Mouse (Mus musculus): ENCODE data around the gene Fkbp11. TPM values are rescaled to one million over a fixed set of nuclear protein-coding genes. Genes with fewer than 3 reads are reported as not detected.
A peak's percentile ranks its signal among the peaks of the same experiment; 100 is the strongest.

The Fkbp11 gene
- polyA plus RNA-seq, 1 experiment from 2014 or later = 3.8 TPM

GRCm38 (mm10) chr15:98677977-98678376, 50.0 kb downstream of the Fkbp11 start:
- Histone ChIP-seq H3K4me2 (ENCODE audit: low read length) (peak overlapping the region; percentile 99; the same call in 1 of the 2 replicates), H3K4me1 (ENCODE audit: control insufficient read depth, insufficient read depth, low read length) (peaks cover 37% of the 10 kb centered on the region), H3K9ac (replicated peaks; ENCODE audit: low read length) (no peak overlapping the region), H3K27me3 (ENCODE audit: control insufficient read depth, insufficient read depth, low read length) (no peaks in the 10 kb centered on the region), H3K36me3 (ENCODE audit: control insufficient read depth, insufficient read depth, low read length) (no peaks in the 10 kb centered on the region), H3K4me3 (replicated peaks; ENCODE audit: low read depth, low read length) (no peak overlapping the region), H3K9me3 (ENCODE audit: control insufficient read depth, low read length) (no peaks in the 10 kb centered on the region), H3K27ac (replicated peaks; ENCODE audit: low read depth, low read length) (no peak overlapping the region)
- WGBS = 61% methylated on average over 7 of the region's 7 CpGs
- DNase-seq (no peak), ATAC-seq (ENCODE audit: low FRiP score, low TSS enrichment) (no peak)

DNA sequence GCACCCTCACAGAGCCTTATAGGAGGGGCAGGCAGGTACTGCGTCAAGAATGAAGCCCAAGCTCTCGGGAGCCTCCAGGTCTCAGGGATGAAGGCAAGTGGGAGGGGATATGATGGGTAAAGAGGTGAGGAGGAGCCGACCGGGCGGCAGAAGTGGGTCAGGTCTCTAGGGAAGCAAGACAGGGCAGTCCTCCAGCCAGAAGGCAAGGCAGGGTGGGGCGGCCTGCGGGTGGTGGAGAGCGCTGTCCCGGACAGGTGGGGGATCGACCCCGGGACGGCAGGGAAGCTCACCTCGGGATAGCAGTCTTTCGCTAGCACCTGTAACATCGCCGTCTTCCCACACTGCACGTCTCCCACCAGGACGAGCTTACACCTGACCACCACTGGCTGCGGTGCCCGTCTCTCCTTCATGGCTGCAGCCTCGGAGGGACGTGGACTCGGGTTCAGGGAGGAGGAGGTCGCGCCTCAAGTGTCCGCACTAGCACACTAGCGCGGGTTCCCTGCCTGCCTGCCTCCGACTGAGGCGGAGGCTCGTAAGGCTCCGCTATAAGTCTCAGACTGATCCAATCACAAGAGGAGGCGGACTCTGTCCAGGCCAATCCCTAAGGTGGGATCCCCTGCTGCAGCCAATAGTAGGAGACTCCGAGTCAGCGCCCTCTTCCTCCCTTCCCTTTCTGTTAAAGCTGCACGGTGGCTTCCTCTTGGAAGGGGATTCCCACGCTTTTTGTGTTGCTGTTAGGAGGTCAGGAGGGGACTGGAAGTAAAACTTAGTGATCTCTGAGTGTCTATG, 50.9 kb downstream of the Fkbp11 start, which contains the start of gene Rnd1:
Gene Rnd1, minus strand, starts transcription at position 522 of the 789 bp plus-strand sequence.
- peak; percentile 94 for DNase-seq
- H3K27ac ChIP-seq (replicated peaks; ENCODE audit: low read depth, low read length) = no peak within 1 kb of the TSS
- H3K9ac ChIP-seq (replicated peaks; ENCODE audit: low read length) = peak within 1 kb of the TSS; percentile 60
- no peaks in the 10 kb centered on the region for H3K36me3 ChIP-seq (ENCODE audit: control insufficient read depth, insufficient read depth, low read length)
- peaks cover 37% of the 10 kb centered on the region for H3K4me1 ChIP-seq (ENCODE audit: control insufficient read depth, insufficient read depth, low read length)
- peak; percentile 94 for ATAC-seq (ENCODE audit: low FRiP score, low TSS enrichment)
- no peaks in the 10 kb centered on the region for H3K9me3 ChIP-seq (ENCODE audit: control insufficient read depth, low read length)
- H3K4me3 ChIP-seq (replicated peaks; ENCODE audit: low read depth, low read length) = peak within 1 kb of the TSS; percentile 56
- H3K4me2 ChIP-seq (ENCODE audit: low read length) = peak within 1 kb of the TSS; percentile 99
- no peaks in the 10 kb centered on the region for H3K27me3 ChIP-seq (ENCODE audit: control insufficient read depth, insufficient read depth, low read length)
- WGBS = under 1% methylated on average over 37 of the region's 37 CpGs

DNA sequence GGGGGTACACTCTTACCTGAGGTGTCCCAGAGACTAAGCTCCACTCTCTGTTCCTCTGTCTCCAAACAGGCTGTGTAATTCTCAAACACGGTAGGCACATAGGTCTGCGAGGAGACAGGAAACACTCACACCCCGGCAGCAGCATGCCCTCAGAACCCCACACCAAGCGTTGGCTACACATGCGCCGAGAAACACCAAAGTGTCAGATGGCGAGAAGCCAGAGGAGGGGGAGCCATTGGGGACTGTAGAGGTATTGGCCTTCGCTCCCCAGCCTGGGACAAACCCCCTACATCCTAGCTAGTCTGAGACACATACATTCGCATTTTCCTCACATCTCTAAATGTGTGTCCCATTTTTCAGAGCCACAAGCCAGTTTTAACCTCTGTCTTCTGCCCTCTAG, 51.5 kb downstream of the Fkbp11 start:
- no peak for ATAC-seq (ENCODE audit: low FRiP score, low TSS enrichment)
- WGBS = 2% methylated on average over 9 of the region's 9 CpGs
- H3K27ac ChIP-seq (replicated peaks; ENCODE audit: low read depth, low read length) = no peak overlapping the region
- H3K4me1 ChIP-seq (ENCODE audit: control insufficient read depth, insufficient read depth, low read length) = peaks cover 37% of the 10 kb centered on the region
- DNase-seq = peak; percentile 57
- H3K9me3 ChIP-seq (ENCODE audit: control insufficient read depth, low read length) = no peaks in the 10 kb centered on the region
- no peaks in the 10 kb centered on the region for H3K36me3 ChIP-seq (ENCODE audit: control insufficient read depth, insufficient read depth, low read length)
- no peaks in the 10 kb centered on the region for H3K27me3 ChIP-seq (ENCODE audit: control insufficient read depth, insufficient read depth, low read length)
- H3K9ac ChIP-seq (replicated peaks; ENCODE audit: low read length) = peak overlapping the region; percentile 60; the same call in 1 of the 2 replicates
- H3K4me2 ChIP-seq (ENCODE audit: low read length) = peak overlapping the region; percentile 99
- H3K4me3 ChIP-seq (replicated peaks; ENCODE audit: low read depth, low read length) = peak overlapping the region; percentile 56

DNA sequence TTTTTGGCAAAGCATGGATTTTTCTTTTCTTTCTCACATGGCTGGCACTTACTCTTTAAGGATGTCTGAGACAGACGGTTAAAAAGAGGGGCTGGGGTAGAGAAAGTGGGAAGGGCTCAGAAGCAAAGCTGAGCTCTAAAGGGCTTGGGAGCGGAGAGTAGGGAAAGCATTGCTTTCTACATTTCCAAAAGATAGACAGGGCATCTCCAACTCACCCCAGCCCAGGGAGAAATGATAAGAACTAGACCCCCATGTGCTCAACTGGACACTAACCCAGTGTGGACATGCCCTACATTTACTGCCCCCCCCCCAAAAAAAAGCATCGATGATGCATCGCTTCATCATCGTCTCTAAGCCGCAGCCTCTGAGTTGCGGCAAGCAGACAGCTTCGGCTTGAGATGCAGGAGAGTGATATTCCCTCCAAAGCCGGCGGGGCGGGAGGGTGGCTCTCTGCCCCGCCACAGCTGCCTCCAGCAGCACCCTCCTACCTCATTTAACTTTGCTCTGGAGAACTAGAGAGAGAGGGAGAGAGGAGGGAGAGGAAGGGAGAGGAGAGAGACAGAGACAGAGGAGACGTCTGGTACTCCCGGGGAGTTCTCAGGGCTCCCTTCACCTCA, 52.3 kb downstream of the Fkbp11 start:
- DNase-seq = peak; percentile 52

GRCm38 (mm10) chr15:98674994-98675545, 52.9 kb downstream of the Fkbp11 start:
- H3K9me3 ChIP-seq (ENCODE audit: control insufficient read depth, low read length) = no peaks in the 10 kb centered on the region
- peak overlapping the region; percentile 99 for H3K4me2 ChIP-seq (ENCODE audit: low read length)
- DNase-seq (peak; percentile 44), ATAC-seq (ENCODE audit: low FRiP score, low TSS enrichment) (peak; percentile 4; the same call in 1 of the 2 replicates)
- WGBS = 10% methylated on average over 11 of the region's 11 CpGs
- peaks cover 6% of the 10 kb centered on the region; the same call in 1 of the 2 replicates for H3K36me3 ChIP-seq (ENCODE audit: control insufficient read depth, insufficient read depth, low read length)
- peak overlapping the region; percentile 56 for H3K4me3 ChIP-seq (replicated peaks; ENCODE audit: low read depth, low read length)
- peak overlapping the region; percentile 58 for H3K27ac ChIP-seq (replicated peaks; ENCODE audit: low read depth, low read length)
- H3K4me1 ChIP-seq (ENCODE audit: control insufficient read depth, insufficient read depth, low read length) = peaks cover 37% of the 10 kb centered on the region
- peak overlapping the region; percentile 60 for H3K9ac ChIP-seq (replicated peaks; ENCODE audit: low read length)
- no peaks in the 10 kb centered on the region for H3K27me3 ChIP-seq (ENCODE audit: control insufficient read depth, insufficient read depth, low read length)

More for the DNA sequence above, 52.3 kb downstream of the Fkbp11 start:
- 3% methylated on average over 14 of the region's 14 CpGs for WGBS
- H3K27me3 ChIP-seq (ENCODE audit: control insufficient read depth, insufficient read depth, low read length) = no peaks in the 10 kb centered on the region
- H3K9ac ChIP-seq (replicated peaks; ENCODE audit: low read length) = peak overlapping the region; percentile 60
- peaks cover 37% of the 10 kb centered on the region for H3K4me1 ChIP-seq (ENCODE audit: control insufficient read depth, insufficient read depth, low read length)
- H3K36me3 ChIP-seq (ENCODE audit: control insufficient read depth, insufficient read depth, low read length) = no peaks in the 10 kb centered on the region; the same call in 1 of the 2 replicates
- 0 out of 2 replicates have a peak overlapping the region, but pooled peaks have one; percentile 58 for H3K27ac ChIP-seq (replicated peaks; ENCODE audit: low read depth, low read length)
- no peaks in the 10 kb centered on the region for H3K9me3 ChIP-seq (ENCODE audit: control insufficient read depth, low read length)
- ATAC-seq (ENCODE audit: low FRiP score, low TSS enrichment) = no peak
- H3K4me2 ChIP-seq (ENCODE audit: low read length) = peak overlapping the region; percentile 99
- peak overlapping the region; percentile 56 for H3K4me3 ChIP-seq (replicated peaks; ENCODE audit: low read depth, low read length)

Other genes starting within 250 kb of the Fkbp11 start
- gene Lalba, start 245.5 kb downstream of the Fkbp11 start, polyA plus RNA-seq (2014; fragmentation: Nextera tagmentation; extraction: Ambion mirVana) = not detected in 2 replicates
- gene Olfr279, start 235.8 kb downstream of the Fkbp11 start, polyA plus RNA-seq (2014; fragmentation: Nextera tagmentation; extraction: Ambion mirVana) = not detected in 2 replicates
- gene Kansl2, start 193.9 kb downstream of the Fkbp11 start, polyA plus RNA-seq (2014; fragmentation: Nextera tagmentation; extraction: Ambion mirVana) = 125 TPM in 2 replicates
- 59.7 and 65.8 TPM in 2 replicates for gene Ccnt1, start 157.3 kb downstream of the Fkbp11 start, polyA plus RNA-seq (2014; fragmentation: Nextera tagmentation; extraction: Ambion mirVana)
- 0.58 TPM in 1 of 2 replicates, not detected in the other for gene 4930415O20Rik, start 157.2 kb downstream of the Fkbp11 start, polyA plus RNA-seq (2014; fragmentation: Nextera tagmentation; extraction: Ambion mirVana)
- gene Adcy6, start 118.1 kb downstream of the Fkbp11 start, polyA plus RNA-seq (2014; fragmentation: Nextera tagmentation; extraction: Ambion mirVana) = 9.6 and 12.2 TPM in 2 replicates
- gene Cacnb3, start 97.4 kb downstream of the Fkbp11 start, polyA plus RNA-seq (2014; fragmentation: Nextera tagmentation; extraction: Ambion mirVana) = 130 and 136 TPM in 2 replicates
- 17.7 and 24.9 TPM in 2 replicates for gene Ddx23, start 65.3 kb downstream of the Fkbp11 start, polyA plus RNA-seq (2014; fragmentation: Nextera tagmentation; extraction: Ambion mirVana)
- 7.4 and 9.2 TPM in 2 replicates for gene Rnd1, start 50.7 kb downstream of the Fkbp11 start, polyA plus RNA-seq (2014; fragmentation: Nextera tagmentation; extraction: Ambion mirVana)
- gene Ccdc65, start 20.0 kb downstream of the Fkbp11 start, polyA plus RNA-seq (2014; fragmentation: Nextera tagmentation; extraction: Ambion mirVana) = 5.7 and 6.3 TPM in 2 replicates
- 57.5 and 63.3 TPM in 2 replicates for gene Arf3, start 35.0 kb upstream of the Fkbp11 start, polyA plus RNA-seq (2014; fragmentation: Nextera tagmentation; extraction: Ambion mirVana)
- not detected in 2 replicates for gene Wnt10b, start 50.0 kb upstream of the Fkbp11 start, polyA plus RNA-seq (2014; fragmentation: Nextera tagmentation; extraction: Ambion mirVana)
- gene Wnt1, start 61.7 kb upstream of the Fkbp11 start, polyA plus RNA-seq (2014; fragmentation: Nextera tagmentation; extraction: Ambion mirVana) = 1.3 and 4.1 TPM in 2 replicates
- 0.57 and 0.66 TPM in 2 replicates for gene Ddn, start 81.3 kb upstream of the Fkbp11 start, polyA plus RNA-seq (2014; fragmentation: Nextera tagmentation; extraction: Ambion mirVana)
- gene Prkag1, start 103.3 kb upstream of the Fkbp11 start, polyA plus RNA-seq (2014; fragmentation: Nextera tagmentation; extraction: Ambion mirVana) = 56.5 and 72.8 TPM in 2 replicates
- 13.6 and 16.0 TPM in 2 replicates for gene Kmt2d, start 143.0 kb upstream of the Fkbp11 start, polyA plus RNA-seq (2014; fragmentation: Nextera tagmentation; extraction: Ambion mirVana)
- gene Rhebl1, start 166.3 kb upstream of the Fkbp11 start, polyA plus RNA-seq (2014; fragmentation: Nextera tagmentation; extraction: Ambion mirVana) = 23.7 and 31.9 TPM in 2 replicates
- gene Dhh, start 170.3 kb upstream of the Fkbp11 start, polyA plus RNA-seq (2014; fragmentation: Nextera tagmentation; extraction: Ambion mirVana) = 0.36 and 0.57 TPM in 2 replicates
- 11.2 and 19.4 TPM in 2 replicates for gene Lmbr1l, start 190.0 kb upstream of the Fkbp11 start, polyA plus RNA-seq (2014; fragmentation: Nextera tagmentation; extraction: Ambion mirVana)
- gene Tuba1b, start 206.4 kb upstream of the Fkbp11 start, polyA plus RNA-seq (2014; fragmentation: Nextera tagmentation; extraction: Ambion mirVana) = 1,095 and 1,120 TPM in 2 replicates
- not detected in 2 replicates for gene Gm49450, start 225.4 kb upstream of the Fkbp11 start, polyA plus RNA-seq (2014; fragmentation: Nextera tagmentation; extraction: Ambion mirVana)
- 17,220 and 18,751 TPM in 2 replicates for gene Tuba1a, start 225.5 kb upstream of the Fkbp11 start, polyA plus RNA-seq (2014; fragmentation: Nextera tagmentation; extraction: Ambion mirVana)